Mouse (Mus musculus) lung, embryonic 16.5 days (tissue): ENCODE results near the gene Pias3. TPM values are rescaled to one million over a fixed set of nuclear protein-coding genes. Genes with fewer than 3 reads are reported as not detected.

Experiments used
- ATAC-seq: fragments of 200-750 bp; cut with Nextera tagmentation; 2 replicates; pipeline ENCODE4 v1.8.0; 2017; ENCODE audit warnings: low read depth, mild to moderate bottlenecking, moderate library complexity
- H3K27ac ChIP-seq: fragments of 300-500 bp; sonication (generic); 2 replicates; pipeline ENCODE4 v1.5.1; 2014; ENCODE audit warnings: mild to moderate bottlenecking, control low read depth, low read length
- H3K27me3 ChIP-seq: fragments of 300-500 bp; sonication (generic); 2 replicates; pipeline ENCODE4 v1.6.1; 2014; ENCODE audit warnings: low read depth, low read length, mixed read lengths; ENCODE audit not compliant: control insufficient read depth, insufficient read depth
- H3K36me3 ChIP-seq: fragments of 300-500 bp; sonication (generic); 2 replicates; pipeline ENCODE4 v1.6.1; 2014; ENCODE audit warnings: low read length; ENCODE audit not compliant: control insufficient read depth, insufficient read depth
- H3K4me1 ChIP-seq: fragments of 300-500 bp; sonication (generic); replicated peaks from 2 replicates; pipeline ENCODE4 v1.6.1; 2014; ENCODE audit warnings: low read length, mixed read lengths; ENCODE audit not compliant: control insufficient read depth, insufficient read depth
- H3K4me2 ChIP-seq: fragments of 300-500 bp; sonication (generic); 2 replicates; pipeline ENCODE4 v1.6.1; 2014; ENCODE audit warnings: low read depth, low read length, control low read depth
- H3K4me3 ChIP-seq: fragments of 300-500 bp; sonication (generic); 2 replicates; pipeline ENCODE4 v1.5.1; 2014; ENCODE audit warnings: mild to moderate bottlenecking, low read length, control low read depth
- H3K9ac ChIP-seq: fragments of 300-500 bp; sonication (generic); 2 replicates; pipeline ENCODE4 v1.6.1; 2014; ENCODE audit warnings: low read length, control low read depth
- H3K9me3 ChIP-seq: fragments of 300-500 bp; sonication (generic); 2 replicates; pipeline ENCODE4 v1.6.1; 2016; ENCODE audit warnings: low read length; ENCODE audit not compliant: control insufficient read depth
- WGBS: fragments of 180-500 bp; shearing (Covaris S2); extraction: QIAGEN DNeasy Blood & Tissue Kit; methylation state at CpG from one replicate; pipeline ENCODE4 v1.1.7; 2014; 5-methylcytosine and 5-hydroxymethylcytosine counted together
- polyA plus RNA-seq: library from polyadenylated mRNA; unstranded; fragments of >200 nt; fragmentation: Nextera tagmentation; extraction: Ambion mirVana; gene quantifications from 2 replicates; pipeline ENCODE4 v1.2.1, GENCODE M21; 2015

Pias3 gene
- polyA plus RNA-seq, 1 experiment from 2014 or later: 52.0 TPM

GRCm38 (mm10) chr3:96708684-96709064 lies 12.5 kb downstream of the Pias3 start:
- H3K4me1 ChIP-seq: no peaks in the 10 kb centered on the region
- ATAC-seq: no peak
- H3K4me3 ChIP-seq: no peak overlapping the region; the same call in 1 of the 2 replicates
- H3K36me3 ChIP-seq: peaks cover 46% of the 10 kb centered on the region
- peak overlapping the region; percentile 98 for H3K4me2 ChIP-seq
- 44% methylated on average over 2 of the region's 2 CpGs for WGBS
- H3K27ac ChIP-seq: no peak overlapping the region
- H3K27me3 ChIP-seq: peaks cover 5% of the 10 kb centered on the region
- no peaks in the 10 kb centered on the region for H3K9me3 ChIP-seq
- peak overlapping the region; percentile 82; the same call in 1 of the 2 replicates for H3K9ac ChIP-seq

GRCm38 (mm10) chr3:96714286-96714685 lies 18.1 kb downstream of the Pias3 start:
- Histone ChIP-seq H3K27ac (no peak overlapping the region), H3K4me1 (no peaks in the 10 kb centered on the region), H3K4me3 (no peak overlapping the region), H3K27me3 (no peaks in the 10 kb centered on the region), H3K9me3 (no peaks in the 10 kb centered on the region), H3K4me2 (no peak overlapping the region), H3K36me3 (peaks cover 49% of the 10 kb centered on the region), H3K9ac (no peak overlapping the region)
- 76% methylated on average over 5 of the region's 5 CpGs for WGBS
- ATAC-seq: no peak

GRCm38 (mm10) chr3:96715854-96716253 lies 19.7 kb downstream of the Pias3 start:
- H3K9ac ChIP-seq: no peak overlapping the region
- H3K4me2 ChIP-seq: no peak overlapping the region
- H3K36me3 ChIP-seq: peaks cover 41% of the 10 kb centered on the region
- WGBS: 70% methylated on average over 2 of the region's 2 CpGs
- H3K27me3 ChIP-seq: no peaks in the 10 kb centered on the region
- no peaks in the 10 kb centered on the region for H3K4me1 ChIP-seq
- H3K9me3 ChIP-seq: no peaks in the 10 kb centered on the region
- H3K27ac ChIP-seq: no peak overlapping the region
- no peak overlapping the region for H3K4me3 ChIP-seq
- ATAC-seq: no peak

GRCm38 (mm10) chr3:96719173-96719572 lies 23.0 kb downstream of the Pias3 start:
- no peak overlapping the region for H3K4me2 ChIP-seq
- ATAC-seq: no peak

GRCm38 (mm10) chr3:96727343-96727827 lies 31.2 kb downstream of the Pias3 start, which contains the start of the genes Polr3c and Rnf115:
Gene Polr3c, minus strand, starts transcription at chr3:96727628.
Gene Rnf115, plus strand, starts transcription at chr3:96727664.
- H3K36me3 ChIP-seq: peaks cover 3% of the 10 kb centered on the region; the same call in 1 of the 2 replicates
- H3K27ac ChIP-seq: peak within 1 kb of the TSS; percentile 53
- H3K4me3 ChIP-seq: peak within 1 kb of the TSS; percentile 78
- WGBS: under 1% methylated on average over 35 of the region's 52 CpGs
- no peaks in the 10 kb centered on the region for H3K9me3 ChIP-seq
- ATAC-seq: peak; percentile 100
- H3K27me3 ChIP-seq: no peaks in the 10 kb centered on the region
- peaks cover 15% of the 10 kb centered on the region for H3K4me1 ChIP-seq
- H3K4me2 ChIP-seq: peak within 1 kb of the TSS; percentile 73
- peak within 1 kb of the TSS; percentile 67 for H3K9ac ChIP-seq

More at GRCm38 (mm10) chr3:96719173-96719572, 23.0 kb downstream of the Pias3 start:
- Histone ChIP-seq H3K36me3 (peaks cover 24% of the 10 kb centered on the region), H3K27ac (no peak overlapping the region), H3K9me3 (no peaks in the 10 kb centered on the region), H3K9ac (no peak overlapping the region), H3K4me1 (no peaks in the 10 kb centered on the region), H3K4me3 (no peak overlapping the region), H3K27me3 (no peaks in the 10 kb centered on the region)
- 39% methylated on average over 14 of the region's 14 CpGs for WGBS

GRCm38 (mm10) chr3:96727828-96728633 lies 31.8 kb downstream of the Pias3 start:
- Histone ChIP-seq H3K27ac (peak overlapping the region; percentile 53), H3K9ac (peak overlapping the region; percentile 67), H3K36me3 (peaks cover 3% of the 10 kb centered on the region; the same call in 1 of the 2 replicates), H3K4me3 (peak overlapping the region; percentile 78), H3K27me3 (no peaks in the 10 kb centered on the region), H3K4me1 (peaks cover 15% of the 10 kb centered on the region), H3K4me2 (peak overlapping the region; percentile 54), H3K9me3 (no peaks in the 10 kb centered on the region)
- ATAC-seq: peak; percentile 61
- WGBS: under 1% methylated on average over 42 of the region's 42 CpGs

- 42% methylated on average over 7 of the region's 7 CpGs for WGBS
- no peak overlapping the region; the same call in 1 of the 2 replicates for H3K27ac ChIP-seq
- H3K9me3 ChIP-seq: no peaks in the 10 kb centered on the region
- no peaks in the 10 kb centered on the region for H3K36me3 ChIP-seq
- H3K27me3 ChIP-seq: no peaks in the 10 kb centered on the region
- H3K4me3 ChIP-seq: peak overlapping the region; percentile 78
- H3K4me1 ChIP-seq: peaks cover 15% of the 10 kb centered on the region
- no peak for ATAC-seq
- H3K4me2 ChIP-seq: peak overlapping the region; percentile 54
- H3K9ac ChIP-seq: peak overlapping the region; percentile 67
These were observed 32.6 kb downstream of the Pias3 start for GRCm38 (mm10) chr3:96728634-96729402.

- Histone ChIP-seq H3K9me3 (no peaks in the 10 kb centered on the region), H3K36me3 (no peaks in the 10 kb centered on the region), H3K27me3 (no peaks in the 10 kb centered on the region), H3K4me2 (no peak overlapping the region), H3K9ac (no peak overlapping the region), H3K27ac (no peak overlapping the region), H3K4me1 (peaks cover 15% of the 10 kb centered on the region), H3K4me3 (no peak overlapping the region)
- WGBS: 23% methylated on average over 3 of the region's 3 CpGs
- no peak for ATAC-seq
These were observed 33.2 kb downstream of the Pias3 start for GRCm38 (mm10) chr3:96729403-96729784.

- H3K4me1 ChIP-seq: peaks cover 15% of the 10 kb centered on the region
- H3K9me3 ChIP-seq: no peaks in the 10 kb centered on the region
- ATAC-seq: no peak
- no peaks in the 10 kb centered on the region for H3K27me3 ChIP-seq
- no peaks in the 10 kb centered on the region for H3K36me3 ChIP-seq
- H3K4me3 ChIP-seq: no peak overlapping the region
- WGBS: 68% methylated on average over 5 of the region's 5 CpGs
- no peak overlapping the region for H3K4me2 ChIP-seq
- H3K27ac ChIP-seq: no peak overlapping the region
- no peak overlapping the region for H3K9ac ChIP-seq
These were observed 34.6 kb downstream of the Pias3 start for GRCm38 (mm10) chr3:96730785-96731184.
